Mouse (Mus musculus) G1E (cell line): ENCODE measurements around the gene Fgfr2.

Experiments used
- CTCF ChIP-seq: IDR thresholded peaks from 2 replicates; pipeline ENCODE4 v1.5.1; 2012; ENCODE audit warnings: low read depth, low read length, inconsistent platforms, mixed read lengths
- GATA1 ChIP-seq: IDR thresholded peaks from 2 replicates; pipeline ENCODE4 v1.6.1; 2012; ENCODE audit warnings: borderline replicate concordance, low read length, inconsistent platforms, mixed read lengths
- GATA2 ChIP-seq: IDR thresholded peaks from 2 replicates; pipeline ENCODE4 v1.6.1; 2012; ENCODE audit warnings: low read depth, low read length, inconsistent platforms, borderline replicate concordance
- TAL1 ChIP-seq: conservative IDR thresholded peaks from 2 replicates; pipeline ENCODE4 v1.6.1; 2012; ENCODE audit warnings: low read depth, low read length, inconsistent platforms, mixed read lengths

DNA sequence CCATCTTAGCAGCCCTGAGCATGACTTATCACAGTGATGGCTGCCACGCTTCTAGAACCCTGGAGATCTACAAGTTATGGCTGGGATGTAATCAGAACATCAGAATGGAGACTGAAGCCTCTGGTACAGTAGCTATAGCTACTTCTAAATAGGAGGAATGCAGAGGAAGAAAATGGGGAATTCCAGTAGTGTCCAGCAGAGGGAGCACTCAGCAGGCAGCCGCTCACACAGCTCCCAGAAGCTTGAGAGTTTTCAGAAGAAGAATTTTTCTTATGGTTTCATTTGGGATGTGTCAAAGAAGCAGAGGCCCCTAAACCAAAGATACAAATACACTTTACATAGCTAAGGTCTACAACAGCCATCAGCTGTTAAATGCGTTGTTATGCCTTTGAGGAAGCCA is 2010.7 kb downstream of the Fgfr2 start:
- no peak for TF ChIP-seq CTCF
- TF ChIP-seq GATA2, result no peak
- TF ChIP-seq GATA1, result no peak
- TF ChIP-seq TAL1, result no peak
